Mouse (Mus musculus) small intestine, adult 2 months (tissue): ENCODE data around the gene Rab31.

Source experiments
- CTCF ChIP-seq: fragments of 200-500 bp; IDR thresholded peaks from 2 replicates; pipeline ENCODE4 v1.5.1; 2012; ENCODE audit warnings: low read depth, mild to moderate bottlenecking, control low read depth, inconsistent platforms, low read length, moderate library complexity, mixed read lengths; ENCODE audit not compliant: insufficient replicate concordance, insufficient read length; ENCODE audit errors: extremely low read depth
- POLR2A ChIP-seq: fragments of 200-500 bp; IDR thresholded peaks from 2 replicates; pipeline ENCODE4 v1.6.1; 2012; ENCODE audit warnings: low read depth, mild to moderate bottlenecking, control low read depth, inconsistent platforms, low read length, moderate library complexity

DNA sequence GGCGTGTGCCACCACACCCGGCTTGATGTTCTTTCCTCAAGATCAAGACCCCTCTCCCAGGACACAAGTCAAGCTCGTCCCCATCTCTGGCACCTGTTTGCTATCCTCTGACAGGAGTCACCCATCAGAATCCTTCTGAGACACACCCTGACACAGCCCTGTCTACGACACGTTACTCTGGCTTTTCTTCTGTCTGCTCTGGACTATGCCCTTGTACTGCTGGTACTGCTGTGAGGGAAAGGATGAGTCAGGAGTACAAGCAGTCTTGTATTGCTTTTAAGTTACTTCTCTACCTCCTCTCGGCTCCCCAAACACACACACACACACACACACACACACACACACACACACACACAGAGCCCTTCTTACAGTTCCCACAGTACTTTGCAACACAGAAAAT lies 91.0 kb downstream of the Rab31 start:
- TF ChIP-seq CTCF (no peak), POLR2A (no peak)
